Mouse (Mus musculus) adrenal gland (tissue): ENCODE data around the gene Rcsd1.
"Not testable (repeated sequence)": the region's sequence is repeated elsewhere in the genome, so short reads cannot be mapped to it uniquely, and the experiment has no call there.

Experiments
- intact Hi-C: fragments of 180-260 bp; cut with DNase I; formaldehyde crosslinking; loops from one replicate; pipeline ENCODE4 v1.15.1; 2025

Rcsd1 gene

DNA sequence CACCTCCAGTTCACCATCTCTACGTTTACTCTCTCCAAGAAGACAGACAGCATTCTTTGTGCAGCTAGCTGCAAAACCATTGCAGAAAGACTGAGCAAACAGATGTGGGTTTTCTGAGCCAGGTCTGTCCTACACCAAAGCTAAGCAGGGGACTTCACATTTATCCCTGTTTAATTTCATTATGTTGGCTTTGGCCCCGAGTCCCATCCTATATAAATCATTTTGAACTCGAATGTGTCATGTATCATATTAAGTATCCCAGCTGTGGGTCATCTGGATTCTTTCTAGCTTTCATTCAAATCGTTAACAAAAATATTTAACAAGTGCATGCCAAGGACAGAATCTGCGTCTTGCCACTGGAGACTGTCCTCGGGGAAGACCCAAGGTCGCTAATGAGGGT lies 15.7 kb downstream of the Rcsd1 start:
- intact Hi-C loops = no loop called here

DNA sequence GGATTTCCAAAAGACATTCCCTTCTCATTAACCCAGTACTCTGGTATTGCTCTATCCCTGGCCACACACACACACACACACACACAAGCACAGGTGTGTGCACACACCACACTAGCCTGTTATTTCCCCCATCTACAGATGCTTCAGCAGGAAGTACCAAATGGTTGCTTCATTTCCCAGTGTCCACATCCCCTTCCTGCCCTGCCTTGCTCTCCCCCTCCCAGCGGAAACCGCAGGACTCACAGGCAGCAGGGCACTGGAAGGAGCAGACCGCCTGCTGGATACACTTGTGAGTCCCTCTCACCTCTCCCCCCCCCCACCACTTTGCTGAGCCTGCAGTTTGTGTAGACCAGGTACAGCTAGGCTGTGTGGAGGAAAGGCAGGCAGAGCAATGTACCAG lies 18.0 kb downstream of the Rcsd1 start:
- intact Hi-C loops = no loop called here

DNA sequence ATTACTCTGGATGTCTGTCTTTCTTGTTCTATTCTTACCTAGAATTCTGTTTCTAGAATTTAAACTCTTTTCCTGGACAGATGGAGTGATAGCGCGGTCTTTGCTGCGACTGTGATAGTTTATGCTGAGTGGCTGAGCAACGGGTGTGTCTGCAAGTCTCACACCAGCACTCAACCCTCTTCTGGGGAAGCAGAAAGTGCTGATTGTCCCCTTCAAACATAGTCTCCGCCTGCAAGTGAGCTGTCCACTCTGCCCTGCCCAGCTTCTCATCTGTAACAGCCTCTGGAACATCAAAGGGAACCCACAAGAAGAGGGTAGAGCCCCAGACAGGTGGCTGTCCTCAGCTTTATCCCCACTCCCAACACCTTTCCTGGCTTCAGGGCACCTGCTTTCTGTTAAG lies 19.7 kb downstream of the Rcsd1 start:
- intact Hi-C loops = no loop called here

DNA sequence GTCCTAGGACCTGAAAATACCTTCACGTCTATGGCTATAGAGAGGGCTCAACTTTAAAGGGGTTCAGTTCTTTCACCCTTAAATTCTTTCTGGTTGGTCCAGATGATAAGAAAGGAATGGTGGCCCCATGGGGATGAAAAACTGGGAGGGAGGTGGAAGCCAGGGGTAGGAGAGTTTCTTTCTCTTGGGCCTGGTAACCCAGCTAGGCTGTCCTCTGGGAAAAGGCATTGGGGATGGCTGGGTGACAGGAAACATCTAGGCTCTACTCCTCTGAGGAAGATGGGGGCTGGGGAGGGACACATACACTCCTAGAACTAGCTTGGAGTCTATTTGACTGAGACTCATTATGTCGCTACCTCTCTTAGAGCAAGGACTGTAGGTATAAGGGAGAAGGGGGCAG lies 21.7 kb downstream of the Rcsd1 start:
- intact Hi-C loops = no loop called here

DNA sequence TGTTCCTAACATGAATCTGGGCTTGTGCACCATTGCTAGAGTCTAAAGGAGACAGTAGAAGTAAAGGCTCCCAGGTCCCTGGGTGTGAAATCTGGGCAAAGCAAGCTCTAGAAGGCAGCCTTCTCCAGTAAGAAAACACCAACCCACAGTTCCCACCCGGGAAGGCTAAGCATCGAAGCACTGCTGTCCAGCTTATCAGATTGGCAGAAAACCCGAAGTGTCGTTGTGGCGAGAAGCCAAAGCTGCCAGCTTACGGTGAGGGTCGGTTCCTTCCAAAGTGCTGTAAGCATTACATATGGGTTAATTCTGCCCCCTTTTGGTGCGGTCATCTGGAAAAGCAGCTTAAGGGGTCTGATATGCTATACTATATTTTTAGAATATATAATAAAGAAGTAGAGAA lies 22.6 kb downstream of the Rcsd1 start:
- intact Hi-C loops = no loop called here

DNA sequence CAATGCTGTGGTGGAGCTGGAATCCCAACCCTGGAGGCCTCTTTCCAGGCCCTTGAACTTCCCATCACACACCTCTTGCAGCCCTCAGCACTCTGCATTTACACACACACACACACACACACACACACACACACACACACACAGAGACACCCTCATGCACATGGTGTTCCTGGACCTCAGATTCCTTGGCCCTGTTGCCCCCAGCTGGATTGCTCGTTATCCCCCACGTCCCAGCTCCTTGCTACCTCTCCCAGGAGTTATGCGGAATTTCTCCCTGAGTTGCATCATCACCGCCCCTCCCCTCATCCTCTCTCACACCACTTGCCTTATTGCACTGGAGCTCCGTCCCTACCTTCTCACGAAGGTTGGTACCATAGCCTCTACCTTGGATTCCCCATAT lies 23.2 kb downstream of the Rcsd1 start:
- intact Hi-C loops = no loop called here

DNA sequence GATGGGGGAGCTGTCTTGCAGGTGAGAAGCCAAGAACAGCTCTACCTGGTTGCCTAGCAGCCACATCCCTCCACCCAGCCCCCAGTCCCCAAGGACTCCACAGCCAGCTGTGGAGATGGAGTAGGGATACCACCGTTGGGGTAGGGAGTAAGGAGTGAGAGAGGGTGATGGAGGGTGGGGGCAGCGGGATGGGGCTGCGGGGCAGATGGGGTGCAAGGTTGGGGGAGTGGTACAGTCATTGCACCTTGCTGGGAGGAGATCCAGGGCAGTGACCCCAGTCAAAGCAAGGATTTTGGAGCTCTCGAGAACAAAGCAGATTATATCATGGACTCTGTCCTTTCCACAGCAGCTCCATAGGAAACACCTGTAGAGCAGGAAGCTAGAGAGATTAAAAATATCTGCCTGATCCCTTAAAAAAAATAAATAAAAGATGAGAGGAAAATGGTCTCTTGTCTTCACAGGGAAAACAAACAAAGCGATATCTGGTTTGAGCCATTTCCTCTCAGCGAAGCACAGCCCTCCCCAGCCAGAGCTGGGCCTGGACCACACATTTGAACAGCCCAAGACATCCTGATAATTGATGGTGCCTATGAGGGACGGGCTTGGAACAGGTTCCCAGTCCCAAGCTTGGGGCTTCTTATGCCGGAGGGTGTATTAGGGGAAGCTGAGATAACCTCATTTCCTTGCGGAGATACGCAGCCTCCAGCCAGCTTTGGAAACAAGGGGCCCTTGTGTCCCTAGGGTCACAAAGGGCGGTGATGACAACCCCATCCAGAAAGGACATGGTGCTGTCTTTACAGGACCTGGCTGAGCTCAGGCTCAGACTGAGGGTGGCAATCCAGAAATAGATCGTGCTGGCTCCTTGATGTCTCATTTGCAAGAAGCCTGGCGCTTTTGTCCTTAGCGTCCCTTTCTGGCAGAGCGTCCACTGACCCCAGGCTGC lies 25.0 kb downstream of the Rcsd1 start:
- intact Hi-C loops = no loop called here

DNA sequence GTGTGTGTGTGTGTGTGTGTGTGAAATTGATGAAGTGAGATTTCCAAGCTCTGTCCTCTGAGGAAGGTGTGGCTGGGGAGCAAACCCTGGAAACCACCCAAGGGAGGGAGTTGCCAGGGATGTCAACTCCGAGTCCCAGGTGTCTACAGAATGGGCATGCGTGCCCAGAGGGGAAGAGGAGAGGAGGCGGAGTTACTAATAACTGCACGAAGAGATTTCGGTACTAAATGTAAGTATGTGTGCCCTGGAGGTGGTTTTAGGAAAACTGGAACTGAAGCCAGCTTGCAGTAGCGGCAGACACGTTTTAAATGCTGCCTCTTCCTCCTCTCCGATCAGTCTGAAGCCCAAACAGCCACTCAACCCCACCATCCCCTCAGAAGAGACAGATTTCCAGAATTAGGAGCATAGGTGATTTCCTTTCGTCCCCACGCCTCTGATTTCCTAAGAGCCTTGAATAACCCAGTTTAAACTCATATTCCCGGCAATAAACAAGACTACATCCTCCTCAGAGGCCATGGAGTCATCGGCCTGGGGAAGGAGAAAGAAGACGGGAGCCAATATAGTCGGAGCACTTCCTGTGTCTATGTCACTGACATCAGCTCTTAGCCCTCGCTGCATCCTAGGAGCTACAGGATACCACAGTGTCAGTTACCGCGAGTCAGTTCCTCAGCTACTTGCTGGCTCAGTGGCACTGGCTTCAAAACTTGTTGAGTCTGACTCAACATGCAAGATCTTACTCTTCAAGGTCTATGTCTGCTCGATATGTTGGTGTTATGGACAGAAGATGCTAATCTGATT lies 27.3 kb downstream of the Rcsd1 start:
- intact Hi-C loops = no loop called here

DNA sequence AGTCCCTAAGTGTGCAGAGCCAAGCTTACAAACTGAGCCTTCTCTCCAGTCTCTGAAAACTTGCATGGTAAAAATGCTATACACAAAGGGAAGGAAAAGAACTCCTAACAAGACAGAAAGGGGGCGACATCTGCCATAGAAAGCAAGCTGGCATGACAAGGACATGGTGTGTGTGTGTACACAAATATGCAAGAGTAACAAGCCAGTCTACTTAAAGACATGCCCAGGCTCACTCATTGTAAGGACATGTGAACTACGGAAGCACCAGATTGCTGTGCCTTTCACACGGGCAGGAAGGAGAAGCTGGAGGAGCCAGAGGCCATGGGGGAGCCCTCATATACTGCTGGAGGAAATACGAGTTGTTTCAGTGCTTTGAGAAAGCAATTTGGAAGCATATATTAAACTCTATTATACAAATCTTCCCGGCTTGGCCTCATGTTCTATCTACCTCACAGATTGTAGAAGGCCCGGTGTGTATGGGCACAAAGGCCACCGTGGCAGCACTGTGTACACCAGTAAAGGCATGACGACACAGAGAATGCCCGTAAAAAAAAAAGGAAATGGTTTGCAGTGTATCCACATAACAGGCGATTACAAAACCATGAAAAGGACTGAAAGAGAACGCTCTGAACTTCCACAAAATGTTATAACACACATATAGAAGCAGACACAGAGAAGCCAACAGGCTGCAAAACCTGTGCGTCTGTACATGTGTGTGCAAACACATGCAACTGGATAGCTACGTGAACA lies 28.3 kb downstream of the Rcsd1 start:
- intact Hi-C loops = no loop called here

DNA sequence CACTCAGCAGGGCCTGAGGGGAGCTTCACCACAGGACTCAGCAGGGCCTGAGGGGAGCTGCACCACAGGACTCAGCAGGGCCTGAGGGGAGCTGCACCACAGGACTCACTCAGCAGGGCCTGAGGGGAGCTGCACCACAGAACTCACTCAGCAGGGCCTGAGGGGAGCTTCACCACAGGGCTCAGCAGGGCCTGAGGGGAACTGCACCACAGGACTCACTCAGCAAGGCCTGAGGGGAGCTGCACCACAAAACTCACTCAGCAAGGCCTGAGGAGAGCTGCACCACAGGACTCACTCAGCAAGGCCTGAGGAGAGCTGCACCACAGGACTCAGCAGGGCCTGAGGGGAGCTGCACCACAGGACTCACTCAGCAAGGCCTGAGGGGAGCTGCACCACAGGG lies 29.5 kb downstream of the Rcsd1 start:
- intact Hi-C loops = not testable (repeated sequence)

DNA sequence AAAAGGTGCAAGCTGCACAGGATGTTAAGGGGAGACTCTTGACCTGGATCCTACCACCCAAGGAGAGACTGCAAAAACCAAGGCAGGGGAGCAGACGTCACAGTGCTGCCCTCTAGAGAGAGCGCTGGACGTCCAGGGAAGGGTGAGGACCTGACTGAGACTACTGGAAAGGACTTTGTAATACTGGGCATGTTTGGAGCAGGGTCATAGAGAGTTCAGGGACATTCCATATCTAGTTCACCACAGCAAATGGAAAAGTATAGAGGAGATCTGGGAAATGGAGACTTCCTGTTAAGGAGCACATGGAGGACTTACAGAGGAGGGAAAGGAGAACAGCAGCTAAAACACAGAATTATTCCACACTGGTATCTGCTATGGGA lies 29.9 kb downstream of the Rcsd1 start:
- intact Hi-C loops = no loop called here

DNA sequence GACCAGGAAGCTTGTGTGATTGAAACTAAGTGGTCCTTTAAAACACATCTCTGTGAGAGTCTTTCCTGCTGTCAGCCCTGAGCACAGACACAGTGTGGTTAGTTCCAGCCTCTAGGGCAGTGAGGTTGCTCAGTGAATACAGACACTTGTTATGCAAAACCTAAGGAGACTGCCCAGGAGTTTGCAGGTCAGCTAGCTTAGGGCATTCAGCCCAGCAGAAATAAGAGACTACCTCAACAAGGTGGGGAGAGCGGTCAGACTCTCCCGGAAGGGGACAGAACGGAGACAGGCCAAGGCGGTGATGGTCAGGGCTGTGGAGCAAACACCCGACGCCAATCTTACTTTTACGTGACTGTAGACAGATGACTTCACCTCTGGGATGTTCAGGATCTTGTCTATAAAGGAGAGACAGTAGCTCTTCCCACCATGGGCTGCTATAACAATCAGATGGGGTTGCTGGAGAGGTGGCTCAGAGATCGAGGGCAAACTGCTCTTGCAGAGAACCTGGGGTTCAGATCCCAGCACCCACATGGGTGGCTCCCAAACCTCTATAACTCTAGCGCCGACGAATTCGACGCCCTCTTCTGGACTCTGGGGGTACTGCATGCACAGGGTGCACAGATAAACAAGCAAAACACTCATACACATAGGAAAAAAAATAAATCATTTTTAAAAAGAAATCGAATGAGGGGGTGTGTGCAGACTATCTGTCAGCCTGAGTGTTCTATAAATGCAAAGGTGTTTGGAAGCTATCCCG lies 30.5 kb downstream of the Rcsd1 start:
- intact Hi-C loops = no loop called here

DNA sequence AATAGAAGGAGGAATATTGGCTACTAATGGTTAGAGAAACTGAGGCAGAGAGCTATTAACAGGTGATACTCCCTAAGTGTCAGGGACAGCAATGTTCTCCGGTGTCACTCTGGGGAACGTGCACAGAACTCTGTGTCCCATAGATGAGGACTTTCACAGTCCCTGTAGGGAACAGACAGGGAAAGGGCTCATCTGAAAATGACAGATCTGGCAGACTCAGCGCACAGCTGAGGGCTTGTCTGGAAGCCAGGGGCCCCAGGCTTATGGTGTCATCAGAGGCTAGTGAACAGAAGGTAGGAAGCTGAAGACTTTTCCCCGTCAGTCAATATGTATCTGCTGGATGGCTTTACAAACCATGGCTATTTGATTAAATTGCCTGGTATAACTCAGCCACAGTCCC lies 32.0 kb downstream of the Rcsd1 start:
- intact Hi-C loops = no loop called here

DNA sequence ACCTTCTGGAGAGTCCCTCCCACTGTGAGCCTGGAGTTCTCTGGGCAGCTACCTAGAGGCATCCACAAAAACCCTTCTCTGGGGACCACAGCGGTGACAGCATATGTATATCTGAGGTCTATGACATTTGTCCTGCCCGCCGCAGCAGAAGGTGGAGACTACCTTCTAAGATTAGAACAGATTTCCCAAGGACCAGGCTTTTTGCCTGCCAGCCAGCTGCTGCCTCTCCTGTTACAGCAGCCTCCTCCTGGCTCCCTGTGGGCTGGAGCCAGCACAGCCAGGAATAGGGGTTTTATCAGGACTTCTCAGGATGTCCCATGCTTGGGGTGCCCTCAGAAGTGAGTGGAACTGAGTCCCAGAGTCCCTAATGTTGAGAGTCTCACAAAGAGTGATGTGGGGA lies 32.6 kb downstream of the Rcsd1 start:
- intact Hi-C loops = no loop called here

DNA sequence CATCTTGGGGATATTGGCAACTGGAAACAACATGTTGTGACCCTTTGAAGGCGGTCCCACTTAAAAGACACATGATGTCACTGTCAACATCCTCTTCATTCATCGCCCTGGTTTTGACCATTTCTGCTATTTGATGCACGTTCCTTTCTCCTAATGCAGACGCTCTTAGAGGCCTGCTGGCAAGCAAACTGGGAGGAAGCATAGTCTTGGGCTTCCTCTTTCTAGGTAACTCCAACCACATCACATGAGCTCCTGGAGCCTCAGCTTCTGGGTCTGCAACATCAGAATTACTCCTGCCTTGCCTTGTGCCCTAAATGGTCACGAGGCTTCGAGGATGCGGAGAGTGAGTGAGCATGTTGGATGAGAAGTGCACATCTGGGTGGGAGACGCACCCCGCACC lies 34.4 kb downstream of the Rcsd1 start:
- intact Hi-C loops = no loop called here

DNA sequence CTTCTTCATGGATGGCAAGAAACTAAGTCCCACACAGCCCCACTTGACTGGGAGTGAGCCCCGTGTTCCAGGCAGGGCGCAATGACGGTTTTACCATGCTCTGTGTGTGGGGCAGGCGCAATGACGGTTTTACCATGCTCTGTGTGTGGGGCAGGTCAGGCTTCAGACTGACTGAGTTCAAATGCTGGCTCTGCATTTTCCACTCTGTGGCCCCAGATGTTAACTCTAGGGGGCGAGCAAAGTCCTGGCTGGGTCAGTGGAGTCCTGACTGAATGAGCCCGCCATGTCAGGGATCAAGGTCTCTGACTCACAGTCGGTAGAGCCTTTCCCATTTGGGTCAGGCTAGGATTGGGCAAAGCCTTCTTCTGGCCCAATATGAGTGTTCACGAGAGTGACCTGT lies 37.2 kb downstream of the Rcsd1 start:
- intact Hi-C loops = no loop called here

DNA sequence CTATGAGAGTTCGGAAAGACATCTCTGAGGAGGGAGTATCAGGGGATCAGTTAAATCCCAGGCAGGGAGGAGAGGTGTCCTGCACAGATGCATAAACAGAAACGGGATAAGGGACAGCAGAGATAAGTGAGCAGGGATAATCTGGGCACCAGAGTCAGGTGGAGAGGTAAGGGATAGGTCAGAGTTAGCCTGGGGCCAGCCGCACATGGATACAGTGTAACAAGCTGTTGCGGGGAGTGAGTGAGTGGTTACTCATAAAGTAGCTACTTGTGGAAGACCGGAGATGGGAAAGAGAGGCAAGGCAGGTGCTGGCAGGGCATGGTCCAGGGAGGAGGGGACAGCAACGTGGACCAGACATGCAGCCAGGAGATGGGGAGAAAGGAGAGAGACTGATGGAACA lies 39.5 kb downstream of the Rcsd1 start:
- intact Hi-C loops = no loop called here

DNA sequence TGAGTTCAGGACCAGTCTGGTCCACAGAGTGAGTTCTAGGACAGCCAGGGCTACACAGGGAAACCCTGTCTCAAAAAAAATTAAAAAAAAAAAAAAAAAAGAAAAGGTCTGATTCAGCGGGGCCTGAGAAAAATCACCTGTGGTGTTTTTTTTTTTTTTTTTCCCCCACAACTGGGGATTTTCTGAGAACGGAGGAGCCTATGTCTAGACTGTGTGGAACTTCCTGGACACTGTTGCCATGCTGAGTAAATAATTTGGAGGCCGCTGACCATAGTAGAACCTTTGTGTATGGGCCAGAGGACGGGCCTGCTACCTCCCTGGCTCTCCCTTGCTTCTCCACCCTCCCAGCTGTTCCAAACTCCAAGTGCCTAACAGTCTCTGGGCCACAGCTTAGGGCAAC lies 40.7 kb downstream of the Rcsd1 start:
- intact Hi-C loops = no loop called here

DNA sequence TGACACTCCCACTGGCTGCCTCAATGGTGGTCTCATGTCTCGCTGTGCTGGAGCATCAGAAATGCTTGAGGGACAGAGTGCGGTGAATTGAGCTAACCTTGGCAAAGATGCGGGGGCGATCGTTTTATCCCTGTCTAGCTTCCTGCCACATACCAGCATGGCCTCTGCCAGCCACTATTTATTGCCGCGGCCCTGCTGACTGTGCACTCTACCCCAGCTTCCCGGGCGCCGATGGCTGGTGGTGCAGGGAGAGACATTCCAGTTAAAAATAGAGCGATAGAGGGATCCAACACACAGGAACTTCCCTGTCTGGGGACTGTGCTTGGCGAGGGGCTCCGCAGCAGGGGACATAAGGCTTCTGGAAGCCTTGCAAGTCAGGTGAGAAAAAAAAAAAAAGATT lies 42.2 kb downstream of the Rcsd1 start:
- intact Hi-C loops = no loop called here

DNA sequence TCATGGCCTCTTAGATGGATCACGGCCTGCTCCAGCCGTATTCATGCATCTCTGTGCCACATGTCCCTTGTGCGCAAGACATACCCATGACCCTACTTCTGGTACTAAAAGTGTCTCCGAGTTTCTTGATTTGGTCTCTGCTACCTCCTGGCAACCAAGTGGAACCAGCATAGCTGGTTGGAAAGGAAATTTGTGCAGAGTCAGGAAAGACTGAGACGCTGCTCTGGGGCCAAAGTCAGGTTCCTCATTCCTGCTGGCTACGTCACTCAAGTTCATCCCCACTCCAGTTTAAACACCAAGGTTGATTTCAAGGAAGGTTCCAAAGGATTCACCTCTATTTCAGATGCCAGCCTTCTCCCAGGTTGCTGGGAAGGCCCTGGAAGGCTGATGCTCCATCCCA lies 42.6 kb downstream of the Rcsd1 start:
- intact Hi-C loops = no loop called here

DNA sequence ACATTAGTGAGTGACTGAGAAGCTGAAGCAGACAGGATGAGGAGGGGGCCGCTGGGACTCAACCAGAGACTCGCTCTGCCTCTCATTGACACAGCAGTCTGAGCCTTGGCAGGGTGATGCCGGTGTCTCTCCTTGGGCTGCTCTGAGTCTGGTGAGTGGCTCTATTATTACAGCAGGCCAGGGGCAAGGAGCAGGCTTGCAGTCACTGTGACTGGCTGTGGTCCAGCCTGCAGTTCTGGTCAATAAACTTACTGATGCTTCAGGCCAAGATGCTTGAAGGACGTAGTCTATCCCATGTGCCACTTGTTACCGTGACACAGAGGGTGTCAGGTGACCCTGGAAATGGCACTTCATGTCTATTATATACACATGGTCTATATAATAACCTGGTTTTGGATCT lies 43.8 kb downstream of the Rcsd1 start:
- intact Hi-C loops = no loop called here
